Mouse (Mus musculus) intestine, embryonic 14.5 days (tissue): ENCODE results near the gene Ahnak2. TPM values are rescaled to one million over a fixed set of nuclear protein-coding genes. Genes with fewer than 3 reads are reported as not detected.

Experiments used
- ATAC-seq: fragments of 200-750 bp; cut with Nextera tagmentation; replicated peaks from 2 replicates; pipeline ENCODE4 v1.8.0; 2017; ENCODE audit warnings: low read depth, moderate number of reproducible peaks, moderate TSS enrichment, moderate library complexity; ENCODE audit not compliant: low FRiP score, low TSS enrichment
- DNase-seq: peaks from one replicate; pipeline ENCODE4 v3.0.0-alpha.2; 2018; ENCODE audit warnings: low spot score
- H3K27ac ChIP-seq: fragments of 300-500 bp; sonication (generic); 2 replicates; pipeline ENCODE4 v1.5.1; 2014; ENCODE audit warnings: low read depth, mild to moderate bottlenecking, control low read depth
- H3K27me3 ChIP-seq: fragments of 300-500 bp; sonication (generic); replicated peaks from 2 replicates; pipeline ENCODE4 v1.6.1; 2014; ENCODE audit warnings: low read length, control low read depth; ENCODE audit not compliant: control insufficient read depth, insufficient read depth
- H3K36me3 ChIP-seq: fragments of 300-500 bp; sonication (generic); 2 replicates; pipeline ENCODE4 v1.6.1; 2014; ENCODE audit warnings: low read length, control low read depth; ENCODE audit not compliant: control insufficient read depth, insufficient read depth
- H3K4me1 ChIP-seq: fragments of 300-500 bp; sonication (generic); replicated peaks from 2 replicates; pipeline ENCODE4 v1.6.1; 2014; ENCODE audit warnings: low read length, control low read depth, mixed read lengths; ENCODE audit not compliant: control insufficient read depth, insufficient read depth
- H3K4me2 ChIP-seq: fragments of 300-500 bp; sonication (generic); 2 replicates; pipeline ENCODE4 v1.6.1; 2014; ENCODE audit warnings: low read length
- H3K4me3 ChIP-seq: fragments of 300-500 bp; sonication (generic); 2 replicates; pipeline ENCODE4 v1.5.1; 2014; ENCODE audit warnings: low read depth, low read length, control low read depth, mixed read lengths
- H3K9ac ChIP-seq: fragments of 300-500 bp; sonication (generic); 2 replicates; pipeline ENCODE4 v1.6.1; 2014; ENCODE audit warnings: mild to moderate bottlenecking, low read length
- H3K9me3 ChIP-seq: fragments of 300-500 bp; sonication (generic); 2 replicates; pipeline ENCODE4 v1.6.1; 2016; ENCODE audit warnings: low read length, control low read depth; ENCODE audit not compliant: control insufficient read depth
- WGBS: fragments of 180-500 bp; shearing (Covaris S2); extraction: QIAGEN DNeasy Blood & Tissue Kit; methylation state at CpG from one replicate; pipeline ENCODE4 v1.1.7; 2014; 5-methylcytosine and 5-hydroxymethylcytosine counted together
- polyA plus RNA-seq: library from polyadenylated mRNA; unstranded; fragments of >200 nt; fragmentation: Nextera tagmentation; extraction: Ambion mirVana; gene quantifications from 2 replicates; pipeline ENCODE4 v1.2.1, GENCODE M21; 2014

Ahnak2 gene
- polyA plus RNA-seq, 1 experiment from 2014 or later = 2.9 TPM

GRCm38 (mm10) chr12:112747606-112747970 lies 54.9 kb downstream of the Ahnak2 start:
- Histone ChIP-seq H3K4me2 (no peak overlapping the region), H3K4me3 (no peak overlapping the region), H3K27ac (no peak overlapping the region), H3K9ac (no peak overlapping the region), H3K4me1 (peaks cover 7% of the 10 kb centered on the region; the same call in 1 of the 2 replicates), H3K36me3 (peaks cover 9% of the 10 kb centered on the region; the same call in 1 of the 2 replicates), H3K27me3 (no peaks in the 10 kb centered on the region), H3K9me3 (no peaks in the 10 kb centered on the region)
- ATAC-seq (no peak), DNase-seq (no peak)
- 76% methylated on average over 8 of the region's 8 CpGs for WGBS

GRCm38 (mm10) chr12:112746808-112747605 lies 55.5 kb downstream of the Ahnak2 start:
- H3K27ac ChIP-seq = peak overlapping the region; percentile 24
- H3K4me3 ChIP-seq = no peak overlapping the region
- H3K4me1 ChIP-seq = peaks cover 7% of the 10 kb centered on the region; the same call in 1 of the 2 replicates
- ATAC-seq (peak; percentile 25; the same call in 1 of the 2 replicates), DNase-seq (no peak)
- 26% methylated on average over 10 of the region's 10 CpGs for WGBS
- no peaks in the 10 kb centered on the region for H3K9me3 ChIP-seq
- H3K27me3 ChIP-seq = no peaks in the 10 kb centered on the region
- no peak overlapping the region for H3K9ac ChIP-seq
- H3K36me3 ChIP-seq = peaks cover 9% of the 10 kb centered on the region; the same call in 1 of the 2 replicates
- H3K4me2 ChIP-seq = no peak overlapping the region

GRCm38 (mm10) chr12:112746461-112746807 lies 56.0 kb downstream of the Ahnak2 start:
- no peak overlapping the region for H3K4me3 ChIP-seq
- 75% methylated on average over 4 of the region's 4 CpGs for WGBS
- peaks cover 7% of the 10 kb centered on the region; the same call in 1 of the 2 replicates for H3K4me1 ChIP-seq
- peaks cover 9% of the 10 kb centered on the region; the same call in 1 of the 2 replicates for H3K36me3 ChIP-seq
- no peaks in the 10 kb centered on the region for H3K9me3 ChIP-seq
- H3K4me2 ChIP-seq = no peak overlapping the region
- no peak overlapping the region for H3K27ac ChIP-seq
- DNase-seq = peak; percentile 66
- H3K27me3 ChIP-seq = no peaks in the 10 kb centered on the region
- ATAC-seq = no peak
- no peak overlapping the region for H3K9ac ChIP-seq

GRCm38 (mm10) chr12:112745716-112746115 lies 56.7 kb downstream of the Ahnak2 start:
- Histone ChIP-seq H3K4me3 (no peak overlapping the region), H3K36me3 (peaks cover 11% of the 10 kb centered on the region; the same call in 1 of the 2 replicates), H3K27me3 (no peaks in the 10 kb centered on the region), H3K9ac (no peak overlapping the region), H3K4me2 (no peak overlapping the region), H3K9me3 (no peaks in the 10 kb centered on the region), H3K4me1 (peaks cover 7% of the 10 kb centered on the region; the same call in 1 of the 2 replicates), H3K27ac (no peak overlapping the region)
- no peak for DNase-seq
- WGBS = 81% methylated on average over 10 of the region's 10 CpGs
- no peak for ATAC-seq

GRCm38 (mm10) chr12:112744891-112745580 lies 57.4 kb downstream of the Ahnak2 start:
- H3K36me3 ChIP-seq = peaks cover 16% of the 10 kb centered on the region; the same call in 1 of the 2 replicates
- H3K4me3 ChIP-seq = no peak overlapping the region
- 85% methylated on average over 10 of the region's 10 CpGs for WGBS
- DNase-seq (no peak), ATAC-seq (no peak)
- H3K9ac ChIP-seq = no peak overlapping the region
- no peaks in the 10 kb centered on the region for H3K27me3 ChIP-seq
- peaks cover 7% of the 10 kb centered on the region; the same call in 1 of the 2 replicates for H3K4me1 ChIP-seq
- no peak overlapping the region for H3K4me2 ChIP-seq
- no peaks in the 10 kb centered on the region for H3K9me3 ChIP-seq
- no peak overlapping the region for H3K27ac ChIP-seq

- H3K4me1 ChIP-seq = peaks cover 7% of the 10 kb centered on the region; the same call in 1 of the 2 replicates
- no peak for DNase-seq
- 88% methylated on average over 11 of the region's 11 CpGs for WGBS
- no peak overlapping the region for H3K4me3 ChIP-seq
- no peak overlapping the region for H3K4me2 ChIP-seq
- H3K27me3 ChIP-seq = no peaks in the 10 kb centered on the region
- no peaks in the 10 kb centered on the region for H3K9me3 ChIP-seq
- ATAC-seq = no peak
- no peak overlapping the region for H3K27ac ChIP-seq
- H3K9ac ChIP-seq = no peak overlapping the region
- H3K36me3 ChIP-seq = peaks cover 21% of the 10 kb centered on the region
These were observed 58.2 kb downstream of the Ahnak2 start for GRCm38 (mm10) chr12:112744211-112744610.

GRCm38 (mm10) chr12:112743168-112743975 lies 59.1 kb downstream of the Ahnak2 start:
- ATAC-seq (peak; percentile 79), DNase-seq (peak; percentile 85)
- Histone ChIP-seq H3K9me3 (no peaks in the 10 kb centered on the region), H3K27ac (no peak overlapping the region), H3K4me2 (no peak overlapping the region), H3K4me1 (peaks cover 7% of the 10 kb centered on the region; the same call in 1 of the 2 replicates), H3K4me3 (no peak overlapping the region), H3K9ac (no peak overlapping the region), H3K27me3 (no peaks in the 10 kb centered on the region), H3K36me3 (peaks cover 29% of the 10 kb centered on the region)
- WGBS = 52% methylated on average over 25 of the region's 25 CpGs

- peaks cover 7% of the 10 kb centered on the region; the same call in 1 of the 2 replicates for H3K4me1 ChIP-seq
- H3K4me2 ChIP-seq = no peak overlapping the region
- peak; percentile 19 for ATAC-seq
- no peak for DNase-seq
- 61% methylated on average over 6 of the region's 6 CpGs for WGBS
- H3K9me3 ChIP-seq = no peaks in the 10 kb centered on the region
- H3K36me3 ChIP-seq = peaks cover 35% of the 10 kb centered on the region
- no peak overlapping the region for H3K9ac ChIP-seq
- no peaks in the 10 kb centered on the region for H3K27me3 ChIP-seq
- H3K4me3 ChIP-seq = no peak overlapping the region
- H3K27ac ChIP-seq = no peak overlapping the region
These were observed 59.7 kb downstream of the Ahnak2 start for GRCm38 (mm10) chr12:112742768-112743167.
